Mouse (Mus musculus) midbrain, embryonic 16.5 days (tissue): ENCODE results near the gene Rwdd2a. TPM values are rescaled to one million over a fixed set of nuclear protein-coding genes. Genes with fewer than 3 reads are reported as not detected.

ENCODE experiments used
- ATAC-seq: fragments of 200-750 bp; cut with Nextera tagmentation; 2 replicates; pipeline ENCODE4 v1.8.0; 2017; ENCODE audit warnings: moderate TSS enrichment
- H3K27ac ChIP-seq: fragments of 300-500 bp; sonication (generic); 2 replicates; pipeline ENCODE4 v1.5.1; 2014; ENCODE audit warnings: mild to moderate bottlenecking, low read length, mixed read lengths
- H3K27me3 ChIP-seq: fragments of 300-500 bp; sonication (generic); 2 replicates; pipeline ENCODE4 v1.6.1; 2014; ENCODE audit warnings: low read depth, low read length, mixed read lengths; ENCODE audit not compliant: control insufficient read depth, insufficient read depth
- H3K36me3 ChIP-seq: fragments of 300-500 bp; sonication (generic); 2 replicates; pipeline ENCODE4 v1.6.1; 2014; ENCODE audit warnings: mild to moderate bottlenecking, low read length, moderate library complexity, mixed read lengths; ENCODE audit not compliant: control insufficient read depth, insufficient read depth
- H3K4me1 ChIP-seq: fragments of 300-500 bp; sonication (generic); 2 replicates; pipeline ENCODE4 v1.6.1; 2014; ENCODE audit warnings: mild to moderate bottlenecking, low read length, mixed read lengths; ENCODE audit not compliant: control insufficient read depth, insufficient read depth
- H3K4me2 ChIP-seq: fragments of 300-500 bp; sonication (generic); 2 replicates; pipeline ENCODE4 v1.6.1; 2014; ENCODE audit warnings: mild to moderate bottlenecking, low read length, mixed read lengths
- H3K4me3 ChIP-seq: fragments of 300-500 bp; sonication (generic); 2 replicates; pipeline ENCODE4 v1.5.1; 2014; ENCODE audit warnings: low read depth, mild to moderate bottlenecking, low read length, moderate library complexity, mixed read lengths
- H3K9ac ChIP-seq: fragments of 300-500 bp; sonication (generic); 2 replicates; pipeline ENCODE4 v1.6.1; 2014; ENCODE audit warnings: low read depth, low read length, mixed read lengths
- H3K9me3 ChIP-seq: fragments of 300-500 bp; sonication (generic); replicated peaks from 2 replicates; pipeline ENCODE4 v1.6.1; 2014; ENCODE audit warnings: mild to moderate bottlenecking, low read length, mixed read lengths; ENCODE audit not compliant: control insufficient read depth, poor library complexity, severe bottlenecking
- WGBS: fragments of 180-500 bp; shearing (Covaris S2); extraction: QIAGEN DNeasy Blood & Tissue Kit; methylation state at CpG from one replicate; pipeline ENCODE4 v1.1.7; 2014; 5-methylcytosine and 5-hydroxymethylcytosine counted together
- polyA plus RNA-seq: library from polyadenylated mRNA; unstranded; fragments of >200 nt; fragmentation: Nextera tagmentation; extraction: Ambion mirVana; gene quantifications from 2 replicates; pipeline ENCODE4 v1.2.1, GENCODE M21; 2015

Gene Rwdd2a
- polyA plus RNA-seq, 1 experiment from 2014 or later, result 30.9 TPM

DNA sequence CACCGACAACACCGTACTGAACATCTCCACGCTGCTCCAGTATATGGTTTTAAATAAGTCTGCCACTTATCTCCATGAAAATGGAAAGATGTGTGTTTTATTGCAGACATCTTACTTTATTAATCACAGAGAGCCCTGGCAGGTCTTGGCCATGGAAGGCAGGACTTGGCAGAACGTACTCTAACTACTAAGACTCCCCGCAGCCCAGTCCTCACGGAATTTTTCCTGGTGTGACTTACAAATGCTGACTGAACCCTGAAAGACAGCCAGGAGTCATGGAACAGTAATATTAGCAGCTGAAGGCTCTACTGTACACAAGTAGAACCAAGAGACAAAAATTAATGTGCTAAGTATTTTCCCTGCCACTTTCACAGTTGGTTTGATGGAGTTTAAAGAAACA, 34.0 kb downstream of the Rwdd2a start:
- 88% methylated on average over 6 of the region's 6 CpGs for WGBS
- Histone ChIP-seq H3K36me3 (no peaks in the 10 kb centered on the region), H3K4me1 (no peaks in the 10 kb centered on the region), H3K4me2 (no peak overlapping the region), H3K9ac (no peak overlapping the region), H3K27ac (no peak overlapping the region), H3K9me3 (no peaks in the 10 kb centered on the region), H3K27me3 (no peaks in the 10 kb centered on the region), H3K4me3 (no peak overlapping the region)
- ATAC-seq, result no peak

- Histone ChIP-seq H3K4me3 (no peak overlapping the region), H3K9me3 (no peaks in the 10 kb centered on the region), H3K4me1 (no peaks in the 10 kb centered on the region), H3K27ac (no peak overlapping the region), H3K4me2 (no peak overlapping the region), H3K27me3 (no peaks in the 10 kb centered on the region), H3K36me3 (no peaks in the 10 kb centered on the region), H3K9ac (no peak overlapping the region)
- WGBS, result 93% methylated on average over 4 of the region's 4 CpGs
- ATAC-seq, result no peak
Observed at GRCm38 (mm10) chr9:86612091-86612490, 40.3 kb downstream of the Rwdd2a start.

GRCm38 (mm10) chr9:86615765-86616164, 44.0 kb downstream of the Rwdd2a start:
- 72% methylated on average over 1 of the region's 1 CpGs for WGBS
- Histone ChIP-seq H3K4me3 (no peak overlapping the region), H3K27me3 (no peaks in the 10 kb centered on the region), H3K9me3 (no peaks in the 10 kb centered on the region), H3K9ac (no peak overlapping the region), H3K4me2 (no peak overlapping the region), H3K36me3 (no peaks in the 10 kb centered on the region), H3K27ac (no peak overlapping the region), H3K4me1 (no peaks in the 10 kb centered on the region)
- ATAC-seq, result no peak

GRCm38 (mm10) chr9:86617837-86618492, 46.2 kb downstream of the Rwdd2a start:
- no peak for ATAC-seq
- H3K9me3 ChIP-seq, result no peaks in the 10 kb centered on the region
- no peak overlapping the region for H3K27ac ChIP-seq
- no peaks in the 10 kb centered on the region for H3K4me1 ChIP-seq
- no peaks in the 10 kb centered on the region for H3K27me3 ChIP-seq
- H3K9ac ChIP-seq, result no peak overlapping the region
- 83% methylated on average over 7 of the region's 7 CpGs for WGBS
- H3K36me3 ChIP-seq, result no peaks in the 10 kb centered on the region
- H3K4me3 ChIP-seq, result no peak overlapping the region
- no peak overlapping the region for H3K4me2 ChIP-seq

- Histone ChIP-seq H3K27me3 (no peaks in the 10 kb centered on the region), H3K4me3 (no peak overlapping the region), H3K36me3 (no peaks in the 10 kb centered on the region), H3K9ac (no peak overlapping the region), H3K27ac (no peak overlapping the region), H3K4me1 (no peaks in the 10 kb centered on the region), H3K9me3 (no peaks in the 10 kb centered on the region), H3K4me2 (no peak overlapping the region)
- ATAC-seq, result peak; percentile 25; the same call in 1 of the 2 replicates
- WGBS, result 61% methylated on average over 10 of the region's 10 CpGs
Observed at GRCm38 (mm10) chr9:86619341-86620139, 47.7 kb downstream of the Rwdd2a start.

DNA sequence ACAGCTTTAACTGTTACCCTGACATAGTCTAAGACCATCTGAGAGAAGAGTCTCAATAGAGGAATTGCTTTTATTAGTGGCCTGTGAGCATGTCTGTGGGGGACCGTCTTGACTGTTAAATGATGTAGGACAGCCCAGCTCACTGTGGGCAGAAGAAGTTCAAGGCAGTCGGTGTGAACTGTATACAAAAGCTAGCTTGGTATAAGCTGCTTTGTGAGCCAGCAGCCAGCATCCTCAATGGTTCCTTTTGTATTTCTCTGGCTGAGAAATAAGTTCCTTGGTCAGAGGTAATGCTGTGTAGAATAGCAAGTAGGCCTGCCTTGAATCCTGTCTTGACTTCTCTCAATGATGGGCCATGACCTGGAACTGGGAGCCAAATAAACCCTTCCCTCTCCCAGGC, 50.3 kb downstream of the Rwdd2a start:
- ATAC-seq, result peak; percentile 61
- no peaks in the 10 kb centered on the region for H3K4me1 ChIP-seq

DNA sequence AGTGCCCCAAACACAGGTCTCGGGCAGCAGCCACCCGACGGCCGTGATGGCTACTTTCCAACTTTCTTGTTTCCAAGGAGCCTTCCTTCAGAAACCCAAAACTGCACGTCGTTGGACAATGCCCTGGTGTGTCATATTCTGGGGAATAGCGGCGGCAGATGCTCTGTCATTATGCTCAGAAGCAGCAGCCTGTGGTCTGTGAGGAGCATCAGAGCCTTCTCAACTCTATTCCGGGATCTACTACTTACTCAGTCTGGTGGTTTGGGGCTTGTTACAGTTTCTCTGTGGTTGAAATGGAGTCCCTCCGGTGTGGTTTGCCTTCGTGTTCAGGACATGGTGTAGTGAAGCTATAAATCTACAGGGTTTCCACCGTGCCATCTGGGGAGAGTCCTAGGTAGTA, 52.2 kb downstream of the Rwdd2a start:
- Histone ChIP-seq H3K36me3 (no peaks in the 10 kb centered on the region), H3K4me3 (no peak overlapping the region), H3K4me1 (no peaks in the 10 kb centered on the region), H3K9me3 (no peaks in the 10 kb centered on the region), H3K27ac (no peak overlapping the region), H3K4me2 (no peak overlapping the region), H3K9ac (no peak overlapping the region), H3K27me3 (no peaks in the 10 kb centered on the region)
- no peak for ATAC-seq
- WGBS, result 76% methylated on average over 12 of the region's 12 CpGs

More for the DNA sequence above, 50.3 kb downstream of the Rwdd2a start:
- no peaks in the 10 kb centered on the region for H3K36me3 ChIP-seq
- no peak overlapping the region for H3K9ac ChIP-seq
- no peaks in the 10 kb centered on the region for H3K27me3 ChIP-seq
- WGBS, result 27% methylated on average over 2 of the region's 2 CpGs
- no peak overlapping the region for H3K4me3 ChIP-seq
- no peak overlapping the region for H3K27ac ChIP-seq
- no peaks in the 10 kb centered on the region for H3K9me3 ChIP-seq
- no peak overlapping the region for H3K4me2 ChIP-seq

Other genes with a start within 250 kb of the Rwdd2a start
- gene Ube2cbp, start 107.0 kb upstream of the Rwdd2a start, polyA plus RNA-seq, result 7.8 and 8.1 TPM in 2 replicates
- 34.1 and 45.0 TPM in 2 replicates for gene Dop1a, start 104.8 kb upstream of the Rwdd2a start, polyA plus RNA-seq
- 32.8 and 36.7 TPM in 2 replicates for gene Pgm3, start 149 bp upstream of the Rwdd2a start, polyA plus RNA-seq
- 44.8 and 51.5 TPM in 2 replicates for gene Me1, start 124.0 kb downstream of the Rwdd2a start, polyA plus RNA-seq
- 4.2 and 5.3 TPM in 2 replicates for gene Prss35, start 171.7 kb downstream of the Rwdd2a start, polyA plus RNA-seq